Mouse (Mus musculus) left cerebral cortex, adult 8-10 months (tissue): ENCODE measurements around the gene Rnf24. TPM values are rescaled to one million over a fixed set of nuclear protein-coding genes. Genes with fewer than 3 reads are reported as not detected.
"Not testable (repeated sequence)": the region's sequence is repeated elsewhere in the genome, so short reads cannot be mapped to it uniquely, and the experiment has no call there.

Experiments used
- DNase-seq, 2 experiments: peaks; one replicate each; pipeline ENCODE4 v3.0.0; 2022; ENCODE audit warnings: low spot score in 2 of 2
- total RNA-seq, 4 experiments: library from RNA; stranded (reverse); gene quantifications; 2 replicates each; pipeline ENCODE4 v1.2.4; 2022

Gene Rnf24
- total RNA-seq, 4 experiments from 2014 or later: 31.3 to 39.5 (median 34.0) TPM

GRCm38 (mm10) chr2:131344449-131344848 lies 8.2 kb downstream of the Rnf24 start:
- DNase-seq: no peak

- DNase-seq: no peak
Observed at GRCm38 (mm10) chr2:131337602-131338001, 15.1 kb downstream of the Rnf24 start.

- DNase-seq: no peak
Observed at GRCm38 (mm10) chr2:131330548-131330947, 22.1 kb downstream of the Rnf24 start.

- no peak for DNase-seq
Observed at GRCm38 (mm10) chr2:131328981-131329380, 23.7 kb downstream of the Rnf24 start.

- DNase-seq: no peak
Observed at GRCm38 (mm10) chr2:131326044-131326443, 26.6 kb downstream of the Rnf24 start.

GRCm38 (mm10) chr2:131323675-131324074 lies 29.0 kb downstream of the Rnf24 start:
- no peak for DNase-seq

GRCm38 (mm10) chr2:131321192-131321591 lies 31.5 kb downstream of the Rnf24 start:
- DNase-seq: peak in 1 of 2 experiments; percentile 62

GRCm38 (mm10) chr2:131319401-131319800 lies 33.3 kb downstream of the Rnf24 start:
- no peak for DNase-seq

- DNase-seq: no peak
Observed at GRCm38 (mm10) chr2:131316167-131316566, 36.5 kb downstream of the Rnf24 start.

GRCm38 (mm10) chr2:131309296-131309695 lies 43.4 kb downstream of the Rnf24 start:
- DNase-seq: no peak

- no peak for DNase-seq
Observed at GRCm38 (mm10) chr2:131307822-131308221, 44.9 kb downstream of the Rnf24 start.

GRCm38 (mm10) chr2:131307391-131307790 lies 45.3 kb downstream of the Rnf24 start:
- no peak for DNase-seq

GRCm38 (mm10) chr2:131305226-131305625 lies 47.5 kb downstream of the Rnf24 start:
- not testable (repeated sequence) for DNase-seq

- no peak for DNase-seq
Observed at GRCm38 (mm10) chr2:131304497-131304896, 48.2 kb downstream of the Rnf24 start.

GRCm38 (mm10) chr2:131301635-131302034 lies 51.1 kb downstream of the Rnf24 start:
- DNase-seq: no peak

- no peak for DNase-seq
Observed at GRCm38 (mm10) chr2:131300485-131300884, 52.2 kb downstream of the Rnf24 start.

GRCm38 (mm10) chr2:131298674-131299073 lies 54.0 kb downstream of the Rnf24 start:
- DNase-seq: not testable (repeated sequence)

GRCm38 (mm10) chr2:131296746-131297261 lies 55.9 kb downstream of the Rnf24 start:
- peak in 1 of 2 experiments; percentile 34 for DNase-seq

- no peak for DNase-seq
Observed at GRCm38 (mm10) chr2:131290669-131291068, 62.0 kb downstream of the Rnf24 start.

- no peak for DNase-seq
Observed at GRCm38 (mm10) chr2:131286276-131286675, 66.4 kb downstream of the Rnf24 start.

GRCm38 (mm10) chr2:131281596-131281995 lies 71.1 kb downstream of the Rnf24 start:
- DNase-seq: no peak

- DNase-seq: no peak
Observed at GRCm38 (mm10) chr2:131276722-131277121, 76.0 kb downstream of the Rnf24 start.

- no peak for DNase-seq
Observed at GRCm38 (mm10) chr2:131275493-131275892, 77.2 kb downstream of the Rnf24 start.

- no peak for DNase-seq
Observed at GRCm38 (mm10) chr2:131265056-131265455, 87.6 kb downstream of the Rnf24 start.
